Mouse (Mus musculus): Measurements from ENCODE around the gene Iqcf3. TPM values are rescaled to one million over a fixed set of nuclear protein-coding genes. Genes with fewer than 3 reads are reported as not detected.

Iqcf3 gene
- polyA plus RNA-seq, 1 experiment from 2014 or later = not detected

GRCm38 (mm10) chr9:106564025-106564424 lies 2.6 kb upstream of the Iqcf3 start:
- Histone ChIP-seq H3K4me3 (ENCODE audit: low read depth, low read length) (no peak overlapping the region), H3K4me2 (replicated peaks; ENCODE audit: low read depth) (no peak overlapping the region), H3K36me3 (ENCODE audit: control insufficient read depth, insufficient read depth) (no peaks in the 10 kb centered on the region), H3K9ac (ENCODE audit: low read depth, low read length) (no peak overlapping the region), H3K9me3 (ENCODE audit: control insufficient read depth) (no peaks in the 10 kb centered on the region), H3K4me1 (replicated peaks; ENCODE audit: control insufficient read depth, insufficient read depth, low read length) (no peaks in the 10 kb centered on the region), H3K27ac (ENCODE audit: low read depth, low read length) (no peak overlapping the region), H3K27me3 (replicated peaks; ENCODE audit: control insufficient read depth, insufficient read depth, low read length) (no peaks in the 10 kb centered on the region)
- ATAC-seq = no peak
- 74% methylated on average over 8 of the region's 8 CpGs for WGBS
- no peak for TF ChIP-seq CTCF (IDR thresholded peaks at IDR 0.05; ENCODE audit: low read depth)

GRCm38 (mm10) chr9:106562291-106562690 lies 860 bp upstream of the Iqcf3 start:
- 88% methylated on average over 11 of the region's 11 CpGs for WGBS
- no peak for ATAC-seq

GRCm38 (mm10) chr9:106534975-106535374 lies 26.5 kb downstream of the Iqcf3 start:
- Histone ChIP-seq H3K9ac (ENCODE audit: low read depth, low read length) (no peak overlapping the region), H3K27me3 (replicated peaks; ENCODE audit: control insufficient read depth, insufficient read depth, low read length) (no peaks in the 10 kb centered on the region), H3K27ac (ENCODE audit: low read depth, low read length) (no peak overlapping the region), H3K36me3 (ENCODE audit: control insufficient read depth, insufficient read depth) (no peaks in the 10 kb centered on the region), H3K4me1 (replicated peaks; ENCODE audit: control insufficient read depth, insufficient read depth, low read length) (no peaks in the 10 kb centered on the region), H3K4me3 (ENCODE audit: low read depth, low read length) (no peak overlapping the region), H3K9me3 (ENCODE audit: control insufficient read depth) (no peaks in the 10 kb centered on the region), H3K4me2 (replicated peaks; ENCODE audit: low read depth) (no peak overlapping the region)
- WGBS = 89% methylated on average over 11 of the region's 11 CpGs
- ATAC-seq = no peak
- no peak for TF ChIP-seq CTCF (IDR thresholded peaks at IDR 0.05; ENCODE audit: low read depth)

More at GRCm38 (mm10) chr9:106562291-106562690, 860 bp upstream of the Iqcf3 start:
- Histone ChIP-seq H3K4me3 (ENCODE audit: low read depth, low read length) (no peak overlapping the region), H3K27me3 (replicated peaks; ENCODE audit: control insufficient read depth, insufficient read depth, low read length) (no peaks in the 10 kb centered on the region), H3K9ac (ENCODE audit: low read depth, low read length) (no peak overlapping the region), H3K4me1 (replicated peaks; ENCODE audit: control insufficient read depth, insufficient read depth, low read length) (no peaks in the 10 kb centered on the region), H3K4me2 (replicated peaks; ENCODE audit: low read depth) (no peak overlapping the region), H3K9me3 (ENCODE audit: control insufficient read depth) (no peaks in the 10 kb centered on the region), H3K27ac (ENCODE audit: low read depth, low read length) (no peak overlapping the region), H3K36me3 (ENCODE audit: control insufficient read depth, insufficient read depth) (no peaks in the 10 kb centered on the region)
- TF ChIP-seq CTCF (IDR thresholded peaks at IDR 0.05; ENCODE audit: low read depth) = no peak

- Histone ChIP-seq H3K4me2 (replicated peaks; ENCODE audit: low read depth) (no peak overlapping the region), H3K27me3 (replicated peaks; ENCODE audit: control insufficient read depth, insufficient read depth, low read length) (no peaks in the 10 kb centered on the region), H3K4me1 (replicated peaks; ENCODE audit: control insufficient read depth, insufficient read depth, low read length) (no peaks in the 10 kb centered on the region), H3K27ac (ENCODE audit: low read depth, low read length) (no peak overlapping the region), H3K9ac (ENCODE audit: low read depth, low read length) (no peak overlapping the region), H3K36me3 (ENCODE audit: control insufficient read depth, insufficient read depth) (no peaks in the 10 kb centered on the region), H3K9me3 (ENCODE audit: control insufficient read depth) (no peaks in the 10 kb centered on the region), H3K4me3 (ENCODE audit: low read depth, low read length) (no peak overlapping the region)
- no peak for TF ChIP-seq CTCF (IDR thresholded peaks at IDR 0.05; ENCODE audit: low read depth)
- ATAC-seq = no peak
- 90% methylated on average over 7 of the region's 7 CpGs for WGBS
Measured at GRCm38 (mm10) chr9:106534296-106534695, 27.1 kb downstream of the Iqcf3 start.

GRCm38 (mm10) chr9:106531833-106532232 lies 29.6 kb downstream of the Iqcf3 start:
- Histone ChIP-seq H3K9ac (ENCODE audit: low read depth, low read length) (no peak overlapping the region), H3K4me2 (replicated peaks; ENCODE audit: low read depth) (no peak overlapping the region), H3K27me3 (replicated peaks; ENCODE audit: control insufficient read depth, insufficient read depth, low read length) (no peaks in the 10 kb centered on the region), H3K27ac (ENCODE audit: low read depth, low read length) (no peak overlapping the region), H3K36me3 (ENCODE audit: control insufficient read depth, insufficient read depth) (no peaks in the 10 kb centered on the region), H3K9me3 (ENCODE audit: control insufficient read depth) (no peaks in the 10 kb centered on the region), H3K4me1 (replicated peaks; ENCODE audit: control insufficient read depth, insufficient read depth, low read length) (no peaks in the 10 kb centered on the region), H3K4me3 (ENCODE audit: low read depth, low read length) (no peak overlapping the region)
- WGBS = 16% methylated on average over 3 of the region's 3 CpGs
- ATAC-seq = no peak
- TF ChIP-seq CTCF (IDR thresholded peaks at IDR 0.05; ENCODE audit: low read depth) = peak; percentile 90

GRCm38 (mm10) chr9:106519909-106520308 lies 41.5 kb downstream of the Iqcf3 start:
- Histone ChIP-seq H3K4me1 (replicated peaks; ENCODE audit: control insufficient read depth, insufficient read depth, low read length) (0 out of 2 replicates have a peak, but pooled peaks cover 3% of the 10 kb centered on the region), H3K9me3 (ENCODE audit: control insufficient read depth) (no peaks in the 10 kb centered on the region), H3K9ac (ENCODE audit: low read depth, low read length) (no peak overlapping the region), H3K36me3 (ENCODE audit: control insufficient read depth, insufficient read depth) (no peaks in the 10 kb centered on the region), H3K27me3 (replicated peaks; ENCODE audit: control insufficient read depth, insufficient read depth, low read length) (no peaks in the 10 kb centered on the region), H3K4me2 (replicated peaks; ENCODE audit: low read depth) (no peak overlapping the region), H3K4me3 (ENCODE audit: low read depth, low read length) (no peak overlapping the region), H3K27ac (ENCODE audit: low read depth, low read length) (no peak overlapping the region)
- ATAC-seq = no peak
- TF ChIP-seq CTCF (IDR thresholded peaks at IDR 0.05; ENCODE audit: low read depth) = no peak
- 48% methylated on average over 8 of the region's 8 CpGs for WGBS

GRCm38 (mm10) chr9:106519433-106519832 lies 42.0 kb downstream of the Iqcf3 start:
- H3K36me3 ChIP-seq (ENCODE audit: control insufficient read depth, insufficient read depth) = no peaks in the 10 kb centered on the region
- H3K9me3 ChIP-seq (ENCODE audit: control insufficient read depth) = no peaks in the 10 kb centered on the region
- no peak overlapping the region for H3K27ac ChIP-seq (ENCODE audit: low read depth, low read length)
- TF ChIP-seq CTCF (IDR thresholded peaks at IDR 0.05; ENCODE audit: low read depth) = no peak
- no peak overlapping the region for H3K9ac ChIP-seq (ENCODE audit: low read depth, low read length)
- no peaks in the 10 kb centered on the region for H3K27me3 ChIP-seq (replicated peaks; ENCODE audit: control insufficient read depth, insufficient read depth, low read length)
- H3K4me2 ChIP-seq (replicated peaks; ENCODE audit: low read depth) = no peak overlapping the region
- ATAC-seq = no peak
- WGBS = 55% methylated on average over 2 of the region's 2 CpGs
- H3K4me1 ChIP-seq (replicated peaks; ENCODE audit: control insufficient read depth, insufficient read depth, low read length) = 0 out of 2 replicates have a peak, but pooled peaks cover 3% of the 10 kb centered on the region
- no peak overlapping the region for H3K4me3 ChIP-seq (ENCODE audit: low read depth, low read length)
